Mouse (Mus musculus): ENCODE measurements at regions not wholly inside any gene's neighbourhood (a gene's known extent, or its start where the extent isn't known, plus 50 kb on each side); places are given as distances from the start of the nearest gene placed in this dataset.
A peak's percentile ranks its signal among the peaks of the same experiment; 100 is the strongest.

GRCm38 (mm10) chr14:100457870-100458726, 173.6 kb upstream of the Klf12 start:
- peak; percentile 31 to 59 for DNase-seq

GRCm38 (mm10) chr14:100446130-100446529, 161.7 kb upstream of the Klf12 start:
- no peak for DNase-seq

- no peak for DNase-seq
Observed at GRCm38 (mm10) chr14:100444848-100445247, 160.4 kb upstream of the Klf12 start.

GRCm38 (mm10) chr14:100444099-100444498, 159.6 kb upstream of the Klf12 start:
- DNase-seq: no peak

- DNase-seq: no peak
Observed at GRCm38 (mm10) chr14:100437552-100437951, 153.1 kb upstream of the Klf12 start.

GRCm38 (mm10) chr14:100429662-100430061, 145.2 kb upstream of the Klf12 start:
- DNase-seq: no peak

GRCm38 (mm10) chr14:100426399-100426798, 141.9 kb upstream of the Klf12 start:
- DNase-seq: no peak

- DNase-seq: no peak
Observed at GRCm38 (mm10) chr14:100423790-100424189, 139.3 kb upstream of the Klf12 start.

- DNase-seq: no peak
Observed at GRCm38 (mm10) chr14:100421666-100422065, 137.2 kb upstream of the Klf12 start.

GRCm38 (mm10) chr14:100415099-100415498, 130.6 kb upstream of the Klf12 start:
- DNase-seq: no peak

GRCm38 (mm10) chr14:100412211-100412610, 127.7 kb upstream of the Klf12 start:
- DNase-seq: no peak

GRCm38 (mm10) chr14:100397191-100397590, 112.7 kb upstream of the Klf12 start:
- no peak for DNase-seq

GRCm38 (mm10) chr14:100375218-100375983, 90.9 kb upstream of the Klf12 start:
- DNase-seq: no peak

- DNase-seq: no peak
Observed at GRCm38 (mm10) chr14:100374494-100375217, 90.2 kb upstream of the Klf12 start.

- DNase-seq: no peak
Observed at GRCm38 (mm10) chr14:100366234-100366864, 81.9 kb upstream of the Klf12 start.

GRCm38 (mm10) chr14:100362786-100363185, 78.3 kb upstream of the Klf12 start:
- DNase-seq: peak in 1 of 2 experiments; percentile 2

GRCm38 (mm10) chr14:100361346-100362029, 77.0 kb upstream of the Klf12 start:
- no peak for DNase-seq

GRCm38 (mm10) chr14:100359881-100360280, 75.4 kb upstream of the Klf12 start:
- DNase-seq: no peak

GRCm38 (mm10) chr14:100357131-100357530, 72.7 kb upstream of the Klf12 start:
- DNase-seq: no peak

- no peak for DNase-seq
Observed at GRCm38 (mm10) chr14:100353508-100353907, 69.0 kb upstream of the Klf12 start.

GRCm38 (mm10) chr14:100352961-100353452, 68.5 kb upstream of the Klf12 start:
- peak in 1 of 2 experiments; percentile 3 for DNase-seq

- no peak for DNase-seq
Observed at GRCm38 (mm10) chr14:100351004-100351403, 66.5 kb upstream of the Klf12 start.

All from kidney, postnatal 4 days (tissue).